Mouse (Mus musculus) urinary bladder, adult 2 months (tissue): ENCODE measurements around the gene Ddx42. TPM values are rescaled to one million over a fixed set of nuclear protein-coding genes. Genes with fewer than 3 reads are reported as not detected.

Experiments used
- polyA plus RNA-seq: library from polyadenylated mRNA; depleted of rRNA; stranded (reverse); fragments of >200 nt; gene quantifications from 2 replicates; pipeline ENCODE4 v1.2.3, GENCODE M21; 2012; rRNA removed

Ddx42 gene
- polyA plus RNA-seq, 1 experiment, result 29.2 TPM

Other genes with a start within 250 kb of the Ddx42 start
- gene Ace, start 249.0 kb upstream of the Ddx42 start, polyA plus RNA-seq, result 13.6 and 16.5 TPM in 2 replicates
- gene Ace3, start 222.3 kb upstream of the Ddx42 start, polyA plus RNA-seq, result not detected in 2 replicates
- 0.04 TPM in 2 replicates for gene Kcnh6, start 208.8 kb upstream of the Ddx42 start, polyA plus RNA-seq
- gene Dcaf7, start 180.1 kb upstream of the Ddx42 start, polyA plus RNA-seq, result 38.9 and 40.4 TPM in 2 replicates
- 11.3 and 13.1 TPM in 2 replicates for gene Taco1, start 150.9 kb upstream of the Ddx42 start, polyA plus RNA-seq
- gene Map3k3, start 132.3 kb upstream of the Ddx42 start, polyA plus RNA-seq, result 38.1 and 39.1 TPM in 2 replicates
- not detected in 2 replicates for gene Gm10840, start 56.1 kb upstream of the Ddx42 start, polyA plus RNA-seq
- gene Limd2, start 56.1 kb upstream of the Ddx42 start, polyA plus RNA-seq, result 14.8 and 16.5 TPM in 2 replicates
- gene Strada, start 14.8 kb upstream of the Ddx42 start, polyA plus RNA-seq, result 27.1 and 29.6 TPM in 2 replicates
- gene Ccdc47, start 582 bp upstream of the Ddx42 start, polyA plus RNA-seq, result 61.2 and 68.6 TPM in 2 replicates
- 26.7 and 27.0 TPM in 2 replicates for gene Ftsj3, start 39.2 kb downstream of the Ddx42 start, polyA plus RNA-seq
- gene Psmc5, start 39.2 kb downstream of the Ddx42 start, polyA plus RNA-seq, result 152 and 156 TPM in 2 replicates
- 105 and 110 TPM in 2 replicates for gene Smarcd2, start 56.0 kb downstream of the Ddx42 start, polyA plus RNA-seq
- gene Tcam1, start 59.7 kb downstream of the Ddx42 start, polyA plus RNA-seq, result 0.11 and 0.19 TPM in 2 replicates
- not detected in 2 replicates for gene Gh, start 84.9 kb downstream of the Ddx42 start, polyA plus RNA-seq
- gene Cd79b, start 97.8 kb downstream of the Ddx42 start, polyA plus RNA-seq, result 1.3 and 1.7 TPM in 2 replicates
- 0.10 and 0.19 TPM in 2 replicates for gene Scn4a, start 136.4 kb downstream of the Ddx42 start, polyA plus RNA-seq
- gene Prr29, start 148.5 kb downstream of the Ddx42 start, polyA plus RNA-seq, result 0.27 and 0.33 TPM in 2 replicates
- gene Icam2, start 171.1 kb downstream of the Ddx42 start, polyA plus RNA-seq, result 13.2 and 16.3 TPM in 2 replicates